Mouse (Mus musculus): ENCODE data around the gene Tiam1.

Tiam1 gene

DNA sequence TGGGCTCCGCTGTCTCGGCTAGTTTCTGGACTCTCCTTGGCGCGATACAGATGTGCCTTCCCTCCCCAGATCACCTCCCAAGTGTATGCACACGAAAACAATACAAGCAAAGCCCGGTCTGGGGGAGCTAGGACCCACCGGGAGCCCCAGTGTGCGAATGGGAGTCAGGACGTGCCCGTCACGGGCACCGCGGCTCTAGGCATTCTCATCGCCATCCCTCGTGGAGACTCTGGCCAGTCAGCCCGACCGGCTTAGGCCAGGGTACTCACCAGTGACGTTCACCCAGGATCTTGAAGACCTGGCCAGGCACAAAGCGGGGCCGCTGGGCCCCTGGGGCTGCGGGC lies 181 bp downstream of the Tiam1 start:
- no peak for DNase-seq (ENCODE audit: low spot score)

DNA sequence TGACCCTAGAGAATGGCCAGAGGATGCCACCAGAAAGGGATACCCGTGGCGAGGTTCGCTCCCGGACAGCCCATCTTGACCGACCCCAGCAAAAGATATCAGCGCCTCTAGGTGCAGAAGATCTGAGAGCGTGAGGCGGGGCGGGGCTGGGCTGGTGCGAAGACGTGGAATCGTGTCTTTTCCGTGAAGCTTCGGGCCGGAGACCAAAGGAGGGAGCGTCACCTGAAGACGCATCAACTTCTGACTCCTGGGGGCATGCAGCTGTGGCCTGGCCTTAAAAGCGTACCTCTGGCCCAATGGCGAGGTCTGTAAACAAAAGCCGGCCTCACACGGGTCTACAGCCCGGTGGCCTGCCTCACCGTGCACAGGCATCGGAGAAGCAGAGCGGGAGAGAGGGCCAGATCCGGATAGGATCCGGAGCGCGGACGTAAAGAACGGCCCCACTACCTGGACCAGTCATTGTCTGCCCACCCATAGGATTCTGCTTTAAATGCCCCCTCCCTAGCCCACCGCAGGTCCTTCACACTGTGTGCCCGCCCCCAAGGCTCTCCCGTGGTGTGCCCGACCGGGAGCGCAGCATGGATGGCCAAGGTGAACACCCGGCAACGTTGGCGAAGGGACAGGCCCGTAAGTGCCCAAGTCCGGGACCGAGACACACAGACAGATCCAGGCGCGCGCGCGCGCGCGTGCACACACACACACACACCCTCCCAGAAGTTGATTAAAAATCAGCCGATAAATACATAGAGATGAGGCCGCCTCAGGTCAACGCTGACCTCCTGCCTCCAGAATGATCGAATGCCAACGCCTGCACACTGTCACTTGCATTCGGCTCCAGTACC lies 774 bp downstream of the Tiam1 start:
- no peak for DNase-seq (ENCODE audit: low spot score)

DNA sequence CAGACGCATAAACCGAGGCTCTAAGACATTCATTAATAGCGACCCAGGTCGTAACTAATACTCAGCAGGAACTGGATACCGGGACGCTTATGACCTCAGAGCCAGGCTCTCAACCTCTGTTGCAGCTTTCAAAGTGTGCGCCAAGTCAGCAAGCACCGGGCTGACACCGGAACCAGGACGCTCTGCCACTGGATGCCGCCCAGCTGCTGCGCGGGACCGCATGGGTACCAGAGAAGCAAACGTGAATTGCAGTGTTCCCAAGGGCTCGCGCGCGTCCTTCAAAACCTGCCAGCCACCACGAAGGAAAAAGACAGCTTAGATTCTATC lies 1.4 kb downstream of the Tiam1 start:
- no peak for DNase-seq (ENCODE audit: low spot score)

DNA sequence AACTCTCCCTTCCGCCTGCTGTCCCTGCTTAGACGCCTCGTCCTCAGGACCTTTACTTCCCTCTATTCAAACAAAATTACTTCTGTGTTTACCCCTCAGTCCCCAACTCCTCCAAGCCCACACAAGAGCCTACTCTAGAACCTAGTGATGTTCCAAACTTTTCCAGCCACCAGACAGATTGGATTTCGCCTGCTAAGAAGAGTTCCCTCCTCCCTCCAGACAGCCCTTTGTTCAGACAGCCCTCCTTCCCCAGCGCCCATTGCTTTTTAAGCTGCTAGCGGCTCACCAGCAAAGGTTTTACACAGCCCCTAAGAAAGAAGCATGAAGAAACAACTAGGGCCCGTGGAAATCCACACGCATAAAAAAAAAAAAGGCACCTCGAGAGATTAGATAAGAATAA lies 2.0 kb downstream of the Tiam1 start:
- no peak for DNase-seq (ENCODE audit: low spot score)

DNA sequence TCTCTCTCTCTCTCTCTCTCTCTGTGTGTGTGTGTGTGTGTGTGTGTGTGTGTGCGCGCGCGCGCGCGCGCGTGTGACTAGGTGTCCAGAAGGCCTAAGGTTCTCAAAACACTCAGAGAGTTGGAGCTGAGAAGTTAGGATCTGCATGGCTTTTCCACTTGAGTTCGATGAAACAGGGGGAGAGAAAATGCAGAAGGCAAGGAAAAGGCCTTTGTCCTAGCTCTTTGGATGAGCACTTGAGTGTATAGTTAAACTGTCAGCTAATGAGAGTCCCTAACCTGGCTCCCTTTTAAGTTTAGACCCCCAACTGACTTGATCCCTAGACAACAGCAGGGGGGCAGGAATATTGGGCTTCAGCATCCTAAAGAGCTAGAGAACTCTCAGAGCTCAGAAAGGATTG lies 3.0 kb downstream of the Tiam1 start:
- DNase-seq (ENCODE audit: low spot score): no peak

DNA sequence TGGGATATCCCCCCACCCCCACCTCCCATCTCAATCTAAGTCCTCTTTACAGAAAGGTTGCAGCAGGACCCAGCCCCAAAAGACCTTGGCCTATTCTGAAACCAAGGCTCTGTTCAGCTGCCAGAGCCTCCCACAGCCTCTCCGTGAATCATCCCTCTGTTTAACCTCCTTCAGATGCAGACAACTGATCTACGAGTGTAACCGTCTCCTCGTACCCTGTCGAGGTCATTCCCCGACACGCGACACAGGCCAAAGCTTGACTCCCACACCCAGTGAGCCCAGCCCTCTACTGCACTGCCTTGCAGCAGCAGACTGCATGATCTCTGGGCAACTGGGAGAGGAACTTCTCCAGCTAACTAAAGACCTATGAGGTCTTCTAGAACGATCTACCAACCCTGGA lies 3.9 kb downstream of the Tiam1 start:
- peak; percentile 75 for DNase-seq (ENCODE audit: low spot score)

DNA sequence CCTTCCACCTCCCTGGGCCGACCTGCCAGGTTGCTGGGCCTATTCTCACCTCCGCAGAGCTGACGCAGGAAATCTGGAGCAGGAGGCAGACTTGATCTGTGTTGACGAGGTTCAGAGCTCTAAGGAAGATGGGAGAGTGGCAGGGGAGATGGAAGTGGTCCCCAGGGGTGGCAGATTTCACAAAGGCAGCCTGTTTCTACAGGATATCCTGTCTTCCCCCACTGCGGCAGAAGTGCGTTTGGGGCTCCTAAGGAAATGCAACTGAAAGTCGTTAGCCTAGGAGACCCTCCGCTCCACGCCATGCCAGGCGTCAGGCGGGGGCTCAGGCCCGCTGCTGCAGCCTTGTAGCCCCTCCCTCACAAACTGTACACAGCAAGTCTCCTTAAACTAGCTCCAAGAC lies 5.4 kb downstream of the Tiam1 start:
- no peak for DNase-seq (ENCODE audit: low spot score)

DNA sequence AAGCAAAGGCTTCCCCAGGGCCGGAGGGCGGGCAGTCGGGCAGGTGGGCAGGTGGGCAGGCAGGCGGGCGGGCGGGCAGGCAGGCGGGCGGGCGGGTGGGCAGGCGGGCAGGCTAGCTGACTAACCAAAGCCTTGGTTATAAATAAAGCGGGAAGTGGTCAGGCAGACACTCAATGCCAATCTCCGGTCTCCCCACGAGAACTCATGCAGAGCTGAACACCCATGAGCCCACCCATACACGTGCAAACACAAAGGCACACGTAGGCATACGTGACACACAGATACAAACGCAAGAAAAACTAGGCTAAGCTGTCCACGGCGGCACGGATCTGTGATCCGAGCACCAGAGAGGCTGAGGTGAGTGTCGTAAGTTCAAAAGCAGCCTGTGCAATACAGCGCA lies 6.4 kb downstream of the Tiam1 start:
- DNase-seq (ENCODE audit: low spot score): no peak

DNA sequence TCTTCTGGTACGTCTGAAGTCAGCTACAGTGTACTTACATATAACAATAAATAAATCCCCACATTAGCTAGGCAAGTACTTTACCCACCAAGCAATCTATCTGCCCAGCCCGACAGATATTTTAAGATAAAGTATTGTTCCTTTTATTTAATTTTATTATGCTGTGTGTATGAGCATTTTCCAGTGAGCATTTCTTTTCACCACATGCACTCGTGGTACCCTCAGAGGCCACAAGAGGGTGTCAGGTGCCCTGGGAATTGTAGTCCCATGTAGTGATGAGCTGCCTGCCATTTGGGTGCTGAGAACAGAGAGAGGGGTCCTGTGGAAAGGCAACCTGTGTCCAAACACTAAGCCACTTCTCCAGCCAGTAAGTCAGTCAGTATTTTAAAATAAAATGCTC lies 8.0 kb downstream of the Tiam1 start:
- no peak for DNase-seq (ENCODE audit: low spot score)

DNA sequence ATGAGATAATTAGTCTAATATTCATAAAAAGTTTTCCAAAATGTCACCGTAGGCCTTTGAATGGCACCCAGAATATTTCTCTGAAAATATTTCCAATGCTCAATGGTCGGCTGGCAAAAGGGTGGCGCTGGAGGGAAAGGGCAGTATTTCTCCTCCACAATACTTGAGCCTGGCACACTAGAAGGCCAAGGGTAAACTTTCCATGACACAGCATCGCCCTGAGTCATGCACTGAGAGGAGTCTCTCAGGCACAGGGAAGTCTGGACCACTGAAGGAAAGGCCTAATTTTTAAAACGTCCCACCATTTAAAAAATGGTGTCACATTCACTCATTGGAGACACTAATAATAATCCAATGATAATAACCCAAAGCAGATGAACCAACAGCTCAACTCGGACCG lies 9.2 kb downstream of the Tiam1 start:
- DNase-seq (ENCODE audit: low spot score): no peak

DNA sequence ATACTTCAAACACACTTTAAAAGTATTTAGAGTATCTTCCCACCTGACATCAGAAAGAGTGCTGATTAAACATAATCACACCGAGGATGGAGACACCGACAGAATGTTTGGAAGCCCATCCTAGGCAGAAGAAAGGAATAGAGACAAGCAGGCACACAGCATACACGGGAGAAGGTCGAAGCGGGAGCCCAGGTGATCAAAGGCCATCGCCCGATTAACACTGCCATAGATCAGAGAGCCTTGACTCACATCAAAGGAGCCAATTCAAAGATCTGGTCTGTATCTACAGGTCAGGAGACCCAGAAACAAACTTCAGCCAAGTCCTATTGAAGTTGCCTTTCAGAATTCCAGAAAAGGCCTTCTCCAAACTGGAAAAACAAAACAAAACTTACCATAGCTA lies 10.8 kb downstream of the Tiam1 start:
- no peak for DNase-seq (ENCODE audit: low spot score)

DNA sequence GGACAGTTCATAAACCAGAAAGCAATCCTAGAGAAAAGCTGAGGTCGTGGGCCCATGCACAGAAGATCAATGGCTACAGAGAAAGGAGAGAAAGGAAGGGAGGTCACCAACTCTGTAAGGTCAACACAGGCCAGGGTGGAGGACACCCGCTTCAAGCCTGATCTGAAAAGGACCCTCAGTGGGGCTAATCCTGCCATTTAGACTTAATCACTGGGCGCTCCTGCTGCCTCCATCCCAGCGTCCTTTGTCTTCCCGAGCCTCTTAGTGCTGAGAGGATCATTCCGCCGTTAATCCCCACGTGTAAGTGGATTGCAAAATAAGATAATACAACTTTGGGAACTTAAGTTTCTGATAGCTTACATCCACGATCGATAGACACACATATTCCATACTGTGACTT lies 11.2 kb downstream of the Tiam1 start:
- DNase-seq (ENCODE audit: low spot score): no peak

DNA sequence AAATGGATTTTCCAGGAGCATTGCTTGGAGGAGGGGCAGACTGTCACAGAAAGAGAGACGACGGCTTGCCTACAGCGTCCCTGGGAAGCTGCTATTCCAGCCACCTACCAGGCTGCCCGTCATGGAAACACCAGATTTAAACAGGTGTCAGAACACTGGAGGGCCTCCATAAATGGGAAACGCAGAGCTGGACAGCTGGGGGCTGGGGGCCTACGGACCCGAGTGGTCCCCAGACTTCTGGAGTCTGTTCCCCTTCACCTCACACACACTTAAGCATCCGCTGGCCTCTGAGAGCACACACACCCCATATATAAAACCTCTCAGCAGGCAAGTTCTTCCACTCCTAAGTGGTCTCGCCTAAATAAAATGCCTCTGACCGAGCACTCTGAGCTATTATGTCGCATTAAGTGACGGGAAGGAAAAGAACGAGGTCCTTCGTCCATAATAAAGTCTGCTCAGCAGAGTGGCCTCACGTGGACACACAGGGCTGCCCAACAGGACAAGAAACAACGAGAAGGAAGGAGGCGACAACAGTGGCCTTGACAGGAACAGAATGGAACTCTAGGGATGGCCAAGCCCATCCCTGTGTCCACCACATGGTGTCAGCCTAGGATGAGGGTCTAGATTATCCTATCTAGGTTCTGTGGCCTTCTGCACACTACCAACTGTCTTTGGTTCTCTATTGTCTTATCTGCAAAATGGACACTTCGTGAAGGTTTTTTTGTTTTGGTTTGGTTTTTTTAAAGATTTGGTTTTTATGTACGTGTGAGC lies 14.6 kb downstream of the Tiam1 start:
- DNase-seq (ENCODE audit: low spot score): no peak

DNA sequence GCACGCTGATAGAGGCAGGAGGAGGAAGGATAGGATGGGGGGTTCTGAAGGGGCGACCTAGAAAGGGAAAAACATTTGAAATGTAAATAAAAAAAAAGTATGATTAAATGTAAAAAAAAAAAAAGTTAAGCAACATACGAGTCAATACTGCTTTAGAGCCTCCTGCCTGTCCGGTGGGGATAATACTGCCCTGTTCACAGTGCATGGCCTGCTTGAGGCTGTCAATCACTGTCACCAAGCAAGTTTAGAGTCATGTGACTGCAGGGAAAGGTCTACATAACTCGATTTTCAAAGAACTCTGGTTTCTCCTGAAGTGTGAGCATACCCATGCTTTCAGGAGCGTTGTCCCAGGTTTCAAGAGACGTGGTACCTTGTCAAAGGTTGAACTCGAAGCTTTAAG lies 15.2 kb downstream of the Tiam1 start:
- no peak for DNase-seq (ENCODE audit: low spot score)

DNA sequence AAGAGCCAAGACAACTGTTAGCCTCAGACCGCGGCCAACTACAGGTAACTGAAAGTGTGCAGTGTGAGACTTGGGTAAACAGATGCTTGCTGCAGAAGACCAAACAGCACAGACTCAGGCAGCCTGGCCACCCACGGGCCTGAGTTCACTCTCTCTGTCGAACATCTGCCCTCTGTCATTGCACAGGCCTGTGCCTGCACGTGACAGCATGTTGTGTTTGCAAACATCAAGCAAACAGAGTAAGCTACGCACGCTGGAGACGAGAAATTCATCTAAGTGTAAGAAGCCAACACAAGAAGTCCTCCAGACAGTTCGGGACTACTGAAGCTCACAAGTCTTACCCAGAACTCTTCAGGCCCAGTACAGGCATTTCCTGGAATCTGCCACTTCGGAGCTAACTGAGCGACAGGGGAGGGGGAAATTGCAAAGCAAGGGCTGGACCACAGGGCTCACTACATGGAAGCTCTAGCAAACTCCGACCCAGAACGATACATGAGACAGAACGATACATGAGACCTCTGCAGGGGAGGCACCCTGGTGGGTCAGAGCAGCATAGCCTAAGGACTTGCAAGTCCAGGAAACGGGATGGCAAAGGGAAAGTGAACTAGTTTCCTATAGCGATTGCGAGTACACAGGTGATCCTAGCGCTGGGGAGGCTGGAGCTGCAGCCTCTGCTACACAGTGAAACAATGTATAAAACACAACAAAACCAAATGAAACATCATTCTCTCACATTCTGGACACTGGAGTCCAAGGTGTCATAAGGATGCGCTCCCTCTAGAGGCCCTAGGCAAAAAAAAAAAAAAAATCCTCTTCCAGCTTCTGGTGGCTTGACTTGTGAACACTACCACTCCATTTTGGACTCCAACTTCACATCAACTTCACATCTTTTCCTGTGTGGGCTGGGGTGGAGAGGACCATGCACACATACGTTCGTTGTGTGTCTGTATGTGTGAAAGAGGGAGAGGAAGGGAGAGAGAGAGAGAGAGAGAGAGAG lies 18.0 kb downstream of the Tiam1 start:
- DNase-seq (ENCODE audit: low spot score): no peak

DNA sequence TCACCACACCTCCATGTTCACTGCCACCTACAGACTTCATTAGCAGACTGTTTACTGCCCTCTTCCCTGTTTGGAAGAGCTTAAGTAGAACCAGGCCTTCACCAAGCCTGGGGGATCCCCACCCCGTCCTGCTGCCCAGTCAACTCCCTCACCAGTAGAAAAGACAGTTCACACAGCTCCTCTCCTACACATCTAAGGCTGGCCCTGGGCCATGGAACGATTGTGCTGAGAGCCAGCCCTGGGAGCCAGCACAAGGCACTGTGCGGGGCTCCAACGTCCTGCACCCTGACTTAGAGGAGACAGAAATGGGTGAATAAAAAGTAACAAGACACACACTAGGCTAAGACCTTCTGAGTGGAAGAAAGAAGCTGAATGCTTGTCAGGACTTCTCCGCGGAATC lies 20.5 kb downstream of the Tiam1 start:
- DNase-seq (ENCODE audit: low spot score): no peak

DNA sequence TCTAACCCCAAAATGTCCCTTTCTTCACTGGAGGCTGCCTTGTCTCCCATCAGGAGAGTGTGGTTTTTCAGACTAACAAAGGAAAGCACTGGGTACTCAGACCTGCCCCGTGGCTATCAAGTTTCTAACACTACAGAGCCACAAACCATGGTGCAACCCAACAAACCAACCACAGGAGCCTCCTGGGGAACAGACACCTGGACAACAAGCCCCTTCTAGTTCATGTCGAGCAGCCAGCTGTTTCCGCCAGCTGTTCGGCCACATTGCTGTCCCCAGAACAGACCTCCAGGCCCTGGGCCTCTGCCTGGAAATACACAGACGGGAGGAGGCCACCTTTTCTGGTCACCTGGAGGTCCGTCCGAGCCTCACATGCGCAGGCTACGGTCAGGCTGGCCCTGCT lies 21.1 kb downstream of the Tiam1 start:
- DNase-seq (ENCODE audit: low spot score): no peak

DNA sequence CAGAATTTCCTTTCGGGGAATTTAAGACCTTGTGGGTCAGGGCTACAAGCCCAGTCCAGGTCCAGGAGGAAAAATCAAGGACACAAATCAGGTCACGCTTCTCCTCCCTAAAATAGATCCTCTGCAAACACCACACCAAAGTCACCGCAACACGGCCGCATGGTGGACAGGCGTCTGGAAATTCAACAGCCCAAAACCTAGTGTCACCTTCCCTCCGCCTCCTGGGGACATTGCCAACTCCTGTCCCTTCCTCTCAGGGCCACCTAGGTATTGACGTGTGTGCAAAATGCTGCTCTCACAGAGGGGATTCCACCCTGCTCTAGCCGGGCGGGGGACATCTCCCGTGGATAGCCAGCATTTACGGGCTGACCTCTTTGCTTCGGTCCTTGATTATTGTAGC lies 21.8 kb downstream of the Tiam1 start:
- no peak for DNase-seq (ENCODE audit: low spot score)

DNA sequence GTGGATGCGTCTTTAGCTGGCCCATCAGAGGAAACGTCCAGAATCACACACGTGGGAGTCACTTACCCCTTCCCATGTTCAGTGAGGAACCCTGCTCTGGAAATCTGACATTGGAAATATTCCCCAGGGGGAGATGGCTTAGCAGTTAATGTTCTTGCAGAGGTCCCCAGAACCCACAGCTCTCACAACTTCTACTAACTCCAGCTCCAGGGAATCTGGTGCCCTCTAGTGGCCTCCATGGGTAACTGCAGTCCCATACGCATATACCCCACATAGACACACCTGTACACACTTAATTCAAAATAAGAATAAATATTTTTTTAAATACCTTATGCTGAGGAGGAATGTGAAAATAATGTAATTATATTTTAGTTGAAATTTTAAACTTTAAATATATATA lies 23.6 kb downstream of the Tiam1 start:
- no peak for DNase-seq (ENCODE audit: low spot score)

DNA sequence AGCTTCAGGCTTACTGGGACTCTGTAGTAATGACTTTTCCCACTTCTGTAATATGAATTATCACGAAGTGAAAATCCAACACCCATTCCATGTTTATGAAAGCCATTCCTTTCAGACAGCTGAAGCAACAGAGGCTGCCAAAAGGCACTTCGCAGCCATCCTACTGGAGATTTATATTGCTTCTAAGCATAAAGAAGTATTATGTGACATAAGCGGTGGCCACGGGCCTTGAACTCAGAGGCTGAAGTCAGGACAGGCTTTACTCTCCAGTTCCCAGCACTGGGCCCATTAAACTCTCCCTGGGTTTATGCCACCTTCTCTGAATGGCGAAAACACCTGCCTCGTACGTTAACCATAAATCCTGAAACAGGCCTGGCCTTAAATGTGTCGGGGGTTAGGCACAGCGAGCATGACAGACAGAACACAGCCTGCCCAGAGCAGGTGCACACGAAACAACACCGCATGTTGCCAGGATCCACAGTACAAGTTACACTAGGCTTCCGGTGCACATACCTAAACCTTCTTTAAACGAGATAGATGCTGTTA lies 26.9 kb downstream of the Tiam1 start:
- DNase-seq (ENCODE audit: low spot score): no peak

DNA sequence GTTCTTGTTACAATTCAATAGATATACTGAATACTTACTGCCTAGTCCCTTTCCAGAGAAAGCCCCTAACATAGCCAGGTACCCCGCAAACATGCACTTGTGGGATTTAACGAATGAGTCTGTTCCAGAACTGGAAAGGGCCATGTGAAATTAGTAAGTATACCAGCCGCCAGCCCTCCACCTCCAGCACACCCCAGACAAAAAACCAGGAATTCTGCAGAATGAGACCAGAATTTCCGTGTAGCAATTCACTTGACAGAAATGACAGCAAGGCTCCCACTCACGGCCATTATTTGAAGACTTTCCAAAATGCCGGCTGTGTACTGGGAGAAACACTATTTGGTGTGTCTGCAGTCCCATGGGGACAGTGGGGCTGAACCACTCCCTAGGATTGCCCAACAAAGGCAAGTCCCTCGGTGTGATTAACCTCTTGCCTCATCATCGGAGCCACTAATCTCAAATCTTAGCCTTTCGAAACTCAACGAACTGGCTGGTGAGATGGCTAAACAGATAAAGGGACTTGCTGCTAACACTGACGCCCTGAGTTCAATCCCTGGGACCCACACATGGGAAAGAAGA lies 30.9 kb downstream of the Tiam1 start:
- no peak for DNase-seq (ENCODE audit: low spot score)

DNA sequence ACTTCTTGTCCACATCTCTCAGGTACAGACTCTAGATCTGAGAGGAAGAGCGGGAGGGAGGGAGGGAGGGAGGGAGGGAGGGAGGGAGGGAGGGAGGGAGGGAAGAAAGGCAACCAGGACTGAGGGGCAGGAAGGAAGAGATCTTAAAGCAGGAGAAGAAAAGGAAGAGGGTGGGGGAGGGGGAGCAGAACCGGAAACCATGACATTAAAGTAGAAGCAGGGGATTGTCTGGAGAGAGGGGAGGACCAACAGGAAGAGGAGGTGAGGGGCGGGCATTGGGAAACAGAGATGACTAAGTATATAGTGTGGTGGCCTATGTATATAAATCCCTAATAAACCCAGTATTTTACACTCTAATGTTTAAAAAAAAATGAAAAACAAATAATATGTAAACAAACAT lies 34.1 kb downstream of the Tiam1 start:
- no peak for DNase-seq (ENCODE audit: low spot score)
